Mouse (Mus musculus): Measurements from ENCODE around the gene Gm49425. TPM values are rescaled to one million over a fixed set of nuclear protein-coding genes. Genes with fewer than 3 reads are reported as not detected.

Gm49425 gene
- total and polyA plus RNA-seq, 3 experiments, result not detected

GRCm38 (mm10) chr15:101469093-101469492 is 48.0 kb downstream of the Gm49425 start:
- Histone ChIP-seq H3K4me3 (ENCODE audit: control insufficient read depth in 1 of 2, insufficient read depth in 1 of 2, low read depth in 2 of 2, low read length in 2 of 2) (no peak overlapping the region), H3K9ac (ENCODE audit: control insufficient read depth, low read depth, low read length, poor library complexity, severe bottlenecking) (no peak overlapping the region), H3K27me3 (ENCODE audit: control insufficient read depth in 1 of 2, insufficient read depth in 2 of 2, low read length in 2 of 2) (peaks cover 0 to 2% of the 10 kb centered on the region in 2 experiments; a peak in 1 of 4 replicates), H3K36me3 (ENCODE audit: control insufficient read depth in 1 of 2, insufficient read depth in 2 of 2, low read length in 2 of 2) (no peaks in the 10 kb centered on the region), H3K4me1 (ENCODE audit: control insufficient read depth in 1 of 2, insufficient read depth in 2 of 2, low read length in 2 of 2) (no peaks in the 10 kb centered on the region), H3K27ac (ENCODE audit: control insufficient read depth, low read depth, low read length) (no peak overlapping the region), H3K79me2 (ENCODE audit: control insufficient read depth, insufficient read depth, low read length, poor library complexity) (no peaks in the 10 kb centered on the region), H3K9me3 (replicated peaks; ENCODE audit: insufficient read depth, low read length) (no peaks in the 10 kb centered on the region)
- TF ChIP-seq GATA1 (IDR thresholded peaks at IDR 0.05; ENCODE audit: low read depth, low read length), result no peak
- DNase-seq (ENCODE audit: low read depth, low spot score), result no peak

Other genes with a start within 250 kb of the Gm49425 start
- gene Atg101, start 233.0 kb downstream of the Gm49425 start, total RNA-seq (2012; rRNA removed), result 75.5 and 90.3 TPM in 2 replicates
- 10 to 100 TPM in 1 of 2 experiments, not detected in 1; 75.2 TPM for gene Atg101, start 233.0 kb downstream of the Gm49425 start, polyA plus RNA-seq (2012; ENCODE audit: insufficient read depth in 1 of 2, insufficient read length in 2 of 2, low read depth in 1 of 2, low replicate concordance in 2 of 2, missing spikeins in 1 of 2)
- 0.07 and 0.12 TPM in 2 replicates for gene 6030408B16Rik, start 224.0 kb downstream of the Gm49425 start, total RNA-seq (2012; rRNA removed)
- under 1 TPM in 1 of 2 experiments, not detected in 1; 0.18 TPM for gene 6030408B16Rik, start 224.0 kb downstream of the Gm49425 start, polyA plus RNA-seq (2012; ENCODE audit: insufficient read depth in 1 of 2, insufficient read length in 2 of 2, low read depth in 1 of 2, low replicate concordance in 2 of 2, missing spikeins in 1 of 2)
- gene Krt80, start 147.1 kb downstream of the Gm49425 start, total RNA-seq (2012; rRNA removed), result not detected in 2 replicates
- gene Krt80, start 147.1 kb downstream of the Gm49425 start, polyA plus RNA-seq (2012; ENCODE audit: insufficient read depth in 1 of 2, insufficient read length in 2 of 2, low read depth in 1 of 2, low replicate concordance in 2 of 2, missing spikeins in 1 of 2), result not detected
- gene Krt7, start 106.2 kb downstream of the Gm49425 start, total RNA-seq (2012; rRNA removed), result 0.04 TPM in 1 of 2 replicates, not detected in the other
- under 1 TPM in 1 of 2 experiments, not detected in 1; 0.03 TPM for gene Krt7, start 106.2 kb downstream of the Gm49425 start, polyA plus RNA-seq (2012; ENCODE audit: insufficient read depth in 1 of 2, insufficient read length in 2 of 2, low read depth in 1 of 2, low replicate concordance in 2 of 2, missing spikeins in 1 of 2)
- not detected in 2 replicates for gene Krt87, start 78.5 kb downstream of the Gm49425 start, total RNA-seq (2012; rRNA removed)
- gene Krt87, start 78.5 kb downstream of the Gm49425 start, polyA plus RNA-seq (2012; ENCODE audit: insufficient read depth in 1 of 2, insufficient read length in 2 of 2, low read depth in 1 of 2, low replicate concordance in 2 of 2, missing spikeins in 1 of 2), result not detected
- not detected in 2 replicates for gene Krt88, start 69.5 kb downstream of the Gm49425 start, total RNA-seq (2012; rRNA removed)
- not detected for gene Krt88, start 69.5 kb downstream of the Gm49425 start, polyA plus RNA-seq (2012; ENCODE audit: insufficient read depth in 1 of 2, insufficient read length in 2 of 2, low read depth in 1 of 2, low replicate concordance in 2 of 2, missing spikeins in 1 of 2)
- gene Krt81, start 53.5 kb downstream of the Gm49425 start, total RNA-seq (2012; rRNA removed), result not detected in 2 replicates
- gene Krt81, start 53.5 kb downstream of the Gm49425 start, polyA plus RNA-seq (2012; ENCODE audit: insufficient read depth in 1 of 2, insufficient read length in 2 of 2, low read depth in 1 of 2, low replicate concordance in 2 of 2, missing spikeins in 1 of 2), result not detected
- gene Krt86, start 43.8 kb downstream of the Gm49425 start, total RNA-seq (2012; rRNA removed), result not detected in 2 replicates
- not detected for gene Krt86, start 43.8 kb downstream of the Gm49425 start, polyA plus RNA-seq (2012; ENCODE audit: insufficient read depth in 1 of 2, insufficient read length in 2 of 2, low read depth in 1 of 2, low replicate concordance in 2 of 2, missing spikeins in 1 of 2)
- gene Krt83, start 25.7 kb downstream of the Gm49425 start, total RNA-seq (2012; rRNA removed), result not detected in 2 replicates
- gene Krt83, start 25.7 kb downstream of the Gm49425 start, polyA plus RNA-seq (2012; ENCODE audit: insufficient read depth in 1 of 2, insufficient read length in 2 of 2, low read depth in 1 of 2, low replicate concordance in 2 of 2, missing spikeins in 1 of 2), result not detected
- not detected in 2 replicates for gene Krt84, start 15.6 kb upstream of the Gm49425 start, total RNA-seq (2012; rRNA removed)
- gene Krt84, start 15.6 kb upstream of the Gm49425 start, polyA plus RNA-seq (2012; ENCODE audit: insufficient read depth in 1 of 2, insufficient read length in 2 of 2, low read depth in 1 of 2, low replicate concordance in 2 of 2, missing spikeins in 1 of 2), result not detected
- gene Krt82, start 33.4 kb upstream of the Gm49425 start, total RNA-seq (2012; rRNA removed), result not detected in 2 replicates
- gene Krt82, start 33.4 kb upstream of the Gm49425 start, polyA plus RNA-seq (2012; ENCODE audit: insufficient read depth in 1 of 2, insufficient read length in 2 of 2, low read depth in 1 of 2, low replicate concordance in 2 of 2, missing spikeins in 1 of 2), result not detected
- gene Krt90, start 45.7 kb upstream of the Gm49425 start, total RNA-seq (2012; rRNA removed), result not detected in 2 replicates
- gene Krt90, start 45.7 kb upstream of the Gm49425 start, polyA plus RNA-seq (2012; ENCODE audit: insufficient read depth in 1 of 2, insufficient read length in 2 of 2, low read depth in 1 of 2, low replicate concordance in 2 of 2, missing spikeins in 1 of 2), result not detected
- gene Krt75, start 56.6 kb upstream of the Gm49425 start, total RNA-seq (2012; rRNA removed), result not detected in 2 replicates
- not detected for gene Krt75, start 56.6 kb upstream of the Gm49425 start, polyA plus RNA-seq (2012; ENCODE audit: insufficient read depth in 1 of 2, insufficient read length in 2 of 2, low read depth in 1 of 2, low replicate concordance in 2 of 2, missing spikeins in 1 of 2)
- gene Gm5414, start 110.9 kb upstream of the Gm49425 start, total RNA-seq (2012; rRNA removed), result not detected in 2 replicates
- not detected for gene Gm5414, start 110.9 kb upstream of the Gm49425 start, polyA plus RNA-seq (2012; ENCODE audit: insufficient read depth in 1 of 2, insufficient read length in 2 of 2, low read depth in 1 of 2, low replicate concordance in 2 of 2, missing spikeins in 1 of 2)
- not detected in 2 replicates for gene Gm5478, start 130.1 kb upstream of the Gm49425 start, total RNA-seq (2012; rRNA removed)
- not detected for gene Gm5478, start 130.1 kb upstream of the Gm49425 start, polyA plus RNA-seq (2012; ENCODE audit: insufficient read depth in 1 of 2, insufficient read length in 2 of 2, low read depth in 1 of 2, low replicate concordance in 2 of 2, missing spikeins in 1 of 2)
- gene Krt6b, start 163.0 kb upstream of the Gm49425 start, total RNA-seq (2012; rRNA removed), result not detected in 2 replicates
- gene Krt6b, start 163.0 kb upstream of the Gm49425 start, polyA plus RNA-seq (2012; ENCODE audit: insufficient read depth in 1 of 2, insufficient read length in 2 of 2, low read depth in 1 of 2, low replicate concordance in 2 of 2, missing spikeins in 1 of 2), result not detected
- not detected in 2 replicates for gene Krt6a, start 177.0 kb upstream of the Gm49425 start, total RNA-seq (2012; rRNA removed)
- gene Krt6a, start 177.0 kb upstream of the Gm49425 start, polyA plus RNA-seq (2012; ENCODE audit: insufficient read depth in 1 of 2, insufficient read length in 2 of 2, low read depth in 1 of 2, low replicate concordance in 2 of 2, missing spikeins in 1 of 2), result not detected
- not detected in 2 replicates for gene Krt5, start 195.6 kb upstream of the Gm49425 start, total RNA-seq (2012; rRNA removed)
- gene Krt5, start 195.6 kb upstream of the Gm49425 start, polyA plus RNA-seq (2012; ENCODE audit: insufficient read depth in 1 of 2, insufficient read length in 2 of 2, low read depth in 1 of 2, low replicate concordance in 2 of 2, missing spikeins in 1 of 2), result not detected
- not detected in 2 replicates for gene Krt71, start 225.8 kb upstream of the Gm49425 start, total RNA-seq (2012; rRNA removed)
- gene Krt71, start 225.8 kb upstream of the Gm49425 start, polyA plus RNA-seq (2012; ENCODE audit: insufficient read depth in 1 of 2, insufficient read length in 2 of 2, low read depth in 1 of 2, low replicate concordance in 2 of 2, missing spikeins in 1 of 2), result not detected